Mouse (Mus musculus): ENCODE results near the gene Gm4553.
A peak's percentile ranks its signal among the peaks of the same experiment; 100 is the strongest.
"Not testable (repeated sequence)": the region's sequence is repeated elsewhere in the genome, so short reads cannot be mapped to it uniquely, and the experiment has no call there.

Gene Gm4553

DNA sequence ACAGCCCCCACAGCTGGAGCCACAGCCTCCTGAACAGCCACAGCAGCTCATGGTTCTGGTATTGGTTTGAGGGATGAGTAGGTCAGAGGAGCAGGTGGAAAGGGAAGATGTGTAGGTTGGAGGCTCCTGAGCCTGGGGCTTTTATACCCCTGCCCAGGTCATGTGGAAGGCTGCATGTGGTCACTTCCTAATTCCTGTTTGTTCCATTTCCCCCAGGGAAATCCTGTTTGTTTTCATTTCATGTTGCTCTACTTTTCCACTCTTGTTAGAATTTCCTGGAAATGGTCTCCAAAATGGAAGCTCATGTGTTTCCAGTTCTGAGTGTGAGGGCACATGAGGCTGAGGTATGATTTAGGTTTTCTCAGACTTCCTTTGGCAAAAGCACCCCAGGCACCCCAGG, at the start of gene Gm4553:
Gene Gm4553, minus strand, starts transcription at position 101 of the 400 bp plus-strand sequence.
- not testable (repeated sequence) for DNase-seq (ENCODE audit: inconsistent ontology term)

- not testable (repeated sequence) for DNase-seq (ENCODE audit: inconsistent ontology term)
These were observed 46.6 kb upstream of the Gm4553 start for GRCm38 (mm10) chr7:142212136-142212535.

GRCm38 (mm10) chr7:142211559-142211958, 46.0 kb upstream of the Gm4553 start, which contains the start of gene Gm7579:
TSS of gene Gm7579 (plus strand) at chr7:142211859.
- no peak for DNase-seq (ENCODE audit: inconsistent ontology term)

GRCm38 (mm10) chr7:142206891-142207290, 41.4 kb upstream of the Gm4553 start:
- DNase-seq (ENCODE audit: inconsistent ontology term) = not testable (repeated sequence)

DNA sequence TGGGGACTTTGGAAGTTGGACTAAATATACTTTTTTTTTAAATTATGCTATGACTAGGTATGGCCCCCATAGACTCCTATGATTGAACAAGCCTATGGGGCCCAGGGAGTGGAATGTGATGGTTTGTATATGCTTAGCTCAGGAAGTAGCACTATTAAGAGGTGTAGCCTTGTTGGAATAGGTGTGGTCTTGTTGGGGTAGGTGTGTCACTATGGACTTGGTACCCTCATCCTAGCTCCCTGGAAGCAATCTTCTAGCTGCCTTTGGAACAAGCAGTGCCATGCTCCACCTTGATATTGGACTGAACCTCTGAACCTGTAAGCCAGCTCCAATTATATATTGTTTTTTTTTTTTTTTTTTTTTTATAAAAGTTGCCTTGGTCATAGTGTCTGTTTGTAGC, 39.9 kb upstream of the Gm4553 start:
- no peak for DNase-seq (ENCODE audit: inconsistent ontology term)

DNA sequence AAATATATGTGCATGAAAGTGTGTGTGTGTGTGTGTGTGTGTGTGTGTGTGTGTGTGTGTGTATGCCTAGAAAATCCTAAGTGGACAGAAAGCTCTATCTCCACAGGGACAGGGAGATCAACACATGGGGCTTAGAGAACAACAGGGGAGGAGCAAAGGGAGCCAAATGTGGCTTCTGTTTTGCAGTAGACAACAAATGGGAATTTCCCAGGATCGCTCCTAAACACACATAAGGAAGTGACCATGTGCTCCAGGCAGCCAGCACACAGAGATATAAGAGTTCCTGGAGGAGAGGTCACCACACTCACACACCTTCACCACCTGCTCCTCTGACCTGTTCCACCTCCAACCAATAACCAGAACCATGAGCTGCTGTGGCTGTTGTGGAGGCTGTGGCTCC, 35.5 kb upstream of the Gm4553 start, which contains the start of gene Krtap5-3:
Gene Krtap5-3, plus strand, starts transcription at position 301 of the 400 bp plus-strand sequence.
- DNase-seq (ENCODE audit: inconsistent ontology term) = no peak

- no peak for DNase-seq (ENCODE audit: inconsistent ontology term)
These were observed 33.2 kb upstream of the Gm4553 start for GRCm38 (mm10) chr7:142198748-142199147.

GRCm38 (mm10) chr7:142190289-142190688, 24.8 kb upstream of the Gm4553 start, which contains the start of gene Gm10153:
TSS of gene Gm10153 (minus strand) at chr7:142190389.
- no peak for DNase-seq (ENCODE audit: inconsistent ontology term)

DNA sequence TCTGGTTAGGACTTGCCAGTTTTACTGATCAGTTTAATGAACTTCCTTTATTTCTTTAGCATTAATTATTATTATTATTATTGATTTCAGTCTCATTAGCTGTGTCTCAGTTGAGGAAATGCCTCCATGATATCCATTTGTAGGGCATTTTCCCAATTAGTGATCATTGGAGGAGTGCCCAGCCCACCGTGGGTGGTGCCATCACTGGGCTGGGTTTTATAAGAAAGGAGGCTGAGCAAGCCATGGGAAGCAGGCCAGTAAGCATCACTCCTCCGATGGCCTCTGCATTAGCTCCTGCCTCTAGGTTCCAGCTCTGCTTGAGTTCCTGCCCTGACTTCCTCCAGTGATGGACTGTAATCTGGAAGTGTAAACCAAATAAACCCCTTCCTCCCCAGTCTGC, 22.6 kb upstream of the Gm4553 start:
- peak; percentile 37 for DNase-seq (ENCODE audit: inconsistent ontology term)

DNA sequence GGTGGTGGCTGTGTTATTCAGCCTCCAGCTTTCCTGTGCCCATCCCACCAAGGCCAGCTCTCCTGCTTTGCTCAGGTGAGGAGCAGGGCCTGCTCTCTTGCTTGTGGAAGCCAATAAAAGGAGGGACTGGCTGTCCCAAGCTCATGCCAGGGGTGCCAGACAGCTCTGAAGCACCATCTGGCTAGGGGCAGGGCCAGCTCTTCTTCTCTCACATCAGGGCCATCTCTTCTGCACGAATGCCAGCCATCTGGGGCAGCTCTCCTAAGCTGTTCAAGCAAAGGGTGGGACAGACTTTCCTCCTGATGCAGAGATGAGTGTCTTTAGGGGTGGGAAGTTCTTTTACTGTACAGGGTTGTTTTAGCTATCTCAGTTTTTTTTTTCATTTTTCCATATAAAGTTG, 15.5 kb upstream of the Gm4553 start:
- DNase-seq (ENCODE audit: inconsistent ontology term) = no peak

- no peak for DNase-seq (ENCODE audit: inconsistent ontology term)
These were observed 13.1 kb upstream of the Gm4553 start for GRCm38 (mm10) chr7:142178685-142179084.

- DNase-seq (ENCODE audit: inconsistent ontology term) = not testable (repeated sequence)
These were observed 10.4 kb upstream of the Gm4553 start, which contains the start of gene Krtap5-2 for GRCm38 (mm10) chr7:142175905-142176304. TSS of gene Krtap5-2 (minus strand) at chr7:142176005.

DNA sequence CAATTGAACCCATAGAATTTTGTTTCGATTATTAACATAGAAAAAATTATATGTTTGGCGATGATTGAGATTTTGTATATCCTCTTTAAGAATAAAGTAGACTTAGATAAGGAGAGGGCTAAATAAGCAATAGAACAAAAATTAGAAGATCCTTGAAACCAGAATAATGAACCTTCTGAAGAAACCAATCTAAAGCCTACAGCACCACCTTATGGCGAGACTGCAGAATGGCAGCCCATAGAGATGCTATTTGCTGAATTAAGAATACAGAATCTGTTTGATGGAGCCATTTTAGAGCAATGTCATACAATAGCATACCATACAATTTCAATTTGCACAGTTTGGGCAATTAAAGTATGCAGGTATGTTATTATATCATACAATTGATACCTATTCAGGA, 4.3 kb upstream of the Gm4553 start:
- no peak for DNase-seq (ENCODE audit: inconsistent ontology term)

DNA sequence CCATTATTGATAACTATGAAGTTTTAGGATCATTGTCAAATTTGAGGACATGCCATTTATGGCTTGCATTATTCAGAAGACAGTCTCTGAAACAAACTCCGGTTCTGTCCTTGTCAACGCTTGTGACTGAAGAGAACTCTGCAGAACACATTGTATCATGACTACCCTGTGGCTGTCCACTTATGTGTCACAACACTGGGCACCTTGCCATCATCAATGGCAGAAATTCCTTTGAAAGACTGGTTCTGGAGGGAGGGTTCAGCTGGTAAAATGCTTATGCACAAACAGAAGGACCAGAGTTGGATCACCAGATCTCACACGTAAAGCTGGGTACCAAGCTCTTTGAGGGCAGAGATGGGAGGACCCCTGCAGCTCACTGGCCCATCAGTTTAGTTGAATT, 6.2 kb downstream of the Gm4553 start:
- no peak for DNase-seq (ENCODE audit: inconsistent ontology term)

GRCm38 (mm10) chr7:142157013-142157412, 8.5 kb downstream of the Gm4553 start, which contains the start of gene Gm29735:
TSS of gene Gm29735 (minus strand) at chr7:142157113.
- not testable (repeated sequence) for DNase-seq (ENCODE audit: inconsistent ontology term)

GRCm38 (mm10) chr7:142155308-142155707, 10.2 kb downstream of the Gm4553 start:
- DNase-seq (ENCODE audit: inconsistent ontology term) = no peak

DNA sequence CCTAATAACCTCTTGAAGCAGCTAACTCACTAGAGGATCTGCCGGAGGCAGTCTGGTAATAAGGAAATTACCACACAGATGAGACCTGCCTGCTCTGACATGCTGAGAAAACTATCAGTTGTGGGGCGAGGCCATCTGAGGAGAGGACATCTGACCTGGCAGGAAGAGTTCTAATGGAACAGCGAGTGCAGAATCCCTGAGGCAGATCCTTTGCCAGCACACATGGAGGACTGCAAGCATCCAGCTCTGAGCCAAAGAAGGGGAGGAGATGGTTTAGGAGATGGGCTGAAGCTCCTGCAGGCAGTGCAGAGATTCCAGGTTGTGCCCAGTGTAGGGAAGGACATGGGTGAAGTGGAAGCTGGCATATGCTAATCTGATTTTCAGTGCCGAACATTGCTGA, 13.3 kb downstream of the Gm4553 start:
- DNase-seq (ENCODE audit: inconsistent ontology term) = no peak

- DNase-seq (ENCODE audit: inconsistent ontology term) = no peak
These were observed 16.9 kb downstream of the Gm4553 start for GRCm38 (mm10) chr7:142148633-142149032.

- DNase-seq (ENCODE audit: inconsistent ontology term) = peak; percentile 38
These were observed 19.5 kb downstream of the Gm4553 start for GRCm38 (mm10) chr7:142146033-142146432.

DNA sequence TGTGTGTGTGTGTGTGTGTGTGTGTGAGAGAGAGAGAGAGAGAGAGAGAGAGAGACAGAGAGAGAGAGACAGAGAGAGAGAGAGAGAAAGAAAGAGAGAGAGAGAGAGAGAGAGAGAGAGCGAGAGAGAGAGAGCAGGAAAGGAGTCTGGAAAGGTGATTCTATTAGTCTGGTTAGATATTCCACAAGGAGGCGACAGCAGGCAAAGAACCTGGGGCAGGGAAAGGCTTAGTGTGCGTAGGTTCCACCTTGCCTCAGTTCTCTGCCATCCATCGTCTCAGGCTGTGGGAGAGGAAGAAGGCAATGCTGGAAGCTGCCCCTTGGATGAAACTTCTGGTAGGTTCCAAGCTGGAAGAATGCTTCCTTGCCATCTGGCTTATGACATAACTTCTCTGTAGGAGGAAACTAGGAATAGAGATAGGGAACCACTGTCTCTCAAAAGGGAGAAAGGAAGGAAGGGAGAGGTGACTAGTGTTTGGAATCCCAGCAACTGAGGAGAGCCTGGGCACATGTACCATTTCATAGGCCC, 20.1 kb downstream of the Gm4553 start:
- DNase-seq (ENCODE audit: inconsistent ontology term) = no peak

GRCm38 (mm10) chr7:142144507-142144906, 21.0 kb downstream of the Gm4553 start, which contains the start of gene Gm45337:
TSS of gene Gm45337 (minus strand) at chr7:142144607.
- DNase-seq (ENCODE audit: inconsistent ontology term) = no peak

DNA sequence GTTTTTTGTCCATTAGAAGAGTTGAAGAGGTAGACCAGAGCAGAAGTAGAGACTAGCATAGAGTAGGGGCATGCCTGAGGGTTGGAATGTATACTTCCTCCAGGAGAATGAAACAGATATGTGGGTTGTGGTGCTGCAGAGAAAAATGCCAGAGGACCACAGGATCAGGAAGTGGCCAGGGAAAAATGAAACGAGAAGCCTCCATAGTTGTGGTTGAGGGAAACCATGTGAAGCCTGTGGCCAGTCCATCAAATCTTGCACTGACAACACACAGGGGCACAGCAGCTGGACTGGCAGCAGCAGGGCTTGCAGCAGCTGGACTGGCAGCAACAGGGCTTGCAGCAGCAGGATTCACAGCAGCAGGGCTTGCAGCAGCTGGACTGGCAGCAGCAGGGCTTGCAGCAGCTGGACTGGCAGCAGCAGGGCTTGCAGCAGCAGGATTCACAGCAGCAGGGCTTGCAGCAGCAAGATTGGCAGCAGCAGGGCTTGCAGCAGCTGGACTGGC, 22.0 kb downstream of the Gm4553 start:
- DNase-seq (ENCODE audit: inconsistent ontology term) = not testable (repeated sequence)

DNA sequence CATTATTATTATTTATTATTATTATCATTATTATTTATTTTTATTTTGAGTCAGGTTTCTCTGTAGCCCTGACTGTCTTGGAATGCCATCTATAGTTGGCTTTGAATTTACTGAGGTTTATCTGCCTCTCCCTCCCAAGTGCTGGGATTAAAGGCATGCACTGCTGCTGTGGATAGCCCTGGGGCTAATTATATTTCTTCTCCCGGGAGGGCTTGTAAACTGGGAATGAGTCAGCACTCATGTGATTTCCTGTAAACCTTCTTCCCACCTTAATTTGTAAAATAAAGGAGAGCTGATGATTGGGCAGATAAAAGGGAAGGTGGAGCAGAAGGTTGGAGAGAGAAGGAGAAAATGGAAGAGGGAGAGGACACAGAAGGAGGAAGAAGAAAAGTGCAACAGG, 24.8 kb downstream of the Gm4553 start:
- no peak for DNase-seq (ENCODE audit: inconsistent ontology term)
